Mouse (Mus musculus) heart, postnatal 0 days (tissue): Measurements from ENCODE around the gene Astl. TPM values are rescaled to one million over a fixed set of nuclear protein-coding genes. Genes with fewer than 3 reads are reported as not detected.

Experiments used
- ATAC-seq: fragments of 200-750 bp; cut with Nextera tagmentation; 2 replicates; pipeline ENCODE4 v1.8.0; 2017; ENCODE audit warnings: low read depth, moderate number of reproducible peaks, moderate library complexity; ENCODE audit not compliant: insufficient read depth
- DNase-seq: peaks from one replicate; pipeline ENCODE4 v3.0.0-alpha.2; 2016; ENCODE audit warnings: low spot score
- H3K27ac ChIP-seq: fragments of 300-500 bp; sonication (generic); 2 replicates; pipeline ENCODE4 v1.5.1; 2014; ENCODE audit warnings: low read depth, mild to moderate bottlenecking
- H3K27me3 ChIP-seq: fragments of 300-500 bp; sonication (generic); 2 replicates; pipeline ENCODE4 v1.6.1; 2014; ENCODE audit warnings: low read length, mixed read lengths; ENCODE audit not compliant: control insufficient read depth, insufficient read depth
- H3K36me3 ChIP-seq: fragments of 300-500 bp; sonication (generic); replicated peaks from 2 replicates; pipeline ENCODE4 v1.6.1; 2014; ENCODE audit warnings: low read length, mixed read lengths; ENCODE audit not compliant: control insufficient read depth, insufficient read depth
- H3K4me1 ChIP-seq: fragments of 300-500 bp; sonication (generic); 2 replicates; pipeline ENCODE4 v1.6.1; 2014; ENCODE audit warnings: antibody characterized with exemption; ENCODE audit not compliant: control insufficient read depth, insufficient read depth
- H3K4me2 ChIP-seq: fragments of 300-500 bp; sonication (generic); 2 replicates; pipeline ENCODE4 v1.6.1; 2014; ENCODE audit warnings: low read depth, mild to moderate bottlenecking, low read length, moderate library complexity
- H3K4me3 ChIP-seq: fragments of 300-500 bp; sonication (generic); 2 replicates; pipeline ENCODE4 v1.5.1; 2014; ENCODE audit warnings: low read depth, low read length
- H3K9ac ChIP-seq: fragments of 300-500 bp; sonication (generic); replicated peaks from 2 replicates; pipeline ENCODE4 v1.6.1; 2014; ENCODE audit warnings: low read depth, low read length, mixed read lengths
- H3K9me3 ChIP-seq: fragments of 300-500 bp; sonication (generic); replicated peaks from 2 replicates; pipeline ENCODE4 v1.6.1; 2016; ENCODE audit warnings: low read length; ENCODE audit not compliant: control insufficient read depth
- CTCF ChIP-seq: IDR thresholded peaks from 2 replicates; pipeline ENCODE4 v1.5.1; 2016; ENCODE audit warnings: antibody characterized with exemption, control low read depth, low read depth
- EP300 ChIP-seq: IDR thresholded peaks from 2 replicates; pipeline ENCODE4 v1.6.1; 2016; ENCODE audit warnings: antibody characterized with exemption, low read depth
- WGBS: fragments of 180-500 bp; shearing (Covaris S2); extraction: QIAGEN DNeasy Blood & Tissue Kit; methylation state at CpG from one replicate; pipeline ENCODE4 v1.1.7; 2014; 5-methylcytosine and 5-hydroxymethylcytosine counted together
- polyA plus RNA-seq: library from polyadenylated mRNA; unstranded; fragments of >200 nt; fragmentation: Nextera tagmentation; extraction: Ambion mirVana; gene quantifications from 2 replicates; pipeline ENCODE4 v1.2.1, GENCODE M21; 2015
- total RNA-seq: library from RNA; depleted of rRNA; stranded (reverse); fragments of >200 nt; gene quantifications from 2 replicates; pipeline ENCODE4 v1.2.3, GENCODE M21; 2014; ENCODE audit warnings: low replicate concordance

Astl gene
- total and polyA plus RNA-seq, 2 experiments from 2014 or later = not detected

DNA sequence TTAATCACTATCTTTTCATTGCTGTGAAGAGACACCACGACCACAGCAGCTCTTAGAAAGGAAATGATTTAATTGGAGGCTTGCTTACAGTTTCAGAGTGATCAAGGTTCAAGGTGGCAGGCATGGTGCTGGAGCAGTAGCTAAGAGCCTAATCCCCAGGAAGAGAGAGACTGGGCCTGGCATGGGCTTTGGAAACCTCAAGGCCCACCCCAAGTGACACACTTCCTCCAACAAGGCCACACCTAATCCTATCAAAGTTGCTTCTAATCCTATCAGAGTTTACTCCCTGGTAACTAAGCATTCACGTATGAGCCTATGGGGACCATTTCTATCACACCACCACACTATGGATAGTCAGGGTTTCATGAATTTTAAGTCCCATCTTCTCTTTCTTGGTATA, 28.2 kb upstream of the Astl start:
- DNase-seq = no peak
- TF ChIP-seq CTCF (no peak), EP300 (no peak)
- Histone ChIP-seq H3K27ac (no peak overlapping the region), H3K4me3 (no peak overlapping the region), H3K4me1 (no peaks in the 10 kb centered on the region), H3K9me3 (no peaks in the 10 kb centered on the region), H3K4me2 (no peak overlapping the region), H3K36me3 (no peaks in the 10 kb centered on the region), H3K9ac (no peak overlapping the region), H3K27me3 (no peaks in the 10 kb centered on the region)
- no peak for ATAC-seq
- 40% methylated on average over 2 of the region's 2 CpGs for WGBS

DNA sequence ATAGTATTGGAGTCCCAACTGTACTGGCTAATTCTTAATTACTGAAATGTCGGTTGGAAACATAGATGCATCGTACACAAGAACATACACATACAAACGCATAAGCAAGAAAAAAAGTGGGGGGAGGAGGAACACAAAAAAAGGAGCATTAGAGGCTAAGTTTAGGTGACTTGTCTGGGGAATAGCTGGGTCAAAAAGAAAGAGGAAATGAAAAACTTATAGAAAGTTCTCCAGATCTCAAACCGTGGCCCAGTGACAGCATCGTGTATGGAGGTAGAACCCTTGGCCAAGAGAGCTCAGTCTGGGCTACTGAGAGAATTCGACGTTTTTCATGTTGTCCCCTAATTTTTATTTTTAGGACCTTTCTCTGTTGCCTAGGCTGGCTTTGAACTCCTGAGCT, 27.8 kb upstream of the Astl start:
- 88% methylated on average over 7 of the region's 7 CpGs for WGBS
- H3K27ac ChIP-seq = no peak overlapping the region
- H3K4me2 ChIP-seq = no peak overlapping the region
- no peaks in the 10 kb centered on the region for H3K9me3 ChIP-seq
- H3K4me3 ChIP-seq = no peak overlapping the region
- H3K9ac ChIP-seq = no peak overlapping the region
- ATAC-seq (no peak), DNase-seq (no peak)
- H3K36me3 ChIP-seq = no peaks in the 10 kb centered on the region
- H3K27me3 ChIP-seq = no peaks in the 10 kb centered on the region
- TF ChIP-seq CTCF (no peak), EP300 (no peak)
- H3K4me1 ChIP-seq = no peaks in the 10 kb centered on the region

DNA sequence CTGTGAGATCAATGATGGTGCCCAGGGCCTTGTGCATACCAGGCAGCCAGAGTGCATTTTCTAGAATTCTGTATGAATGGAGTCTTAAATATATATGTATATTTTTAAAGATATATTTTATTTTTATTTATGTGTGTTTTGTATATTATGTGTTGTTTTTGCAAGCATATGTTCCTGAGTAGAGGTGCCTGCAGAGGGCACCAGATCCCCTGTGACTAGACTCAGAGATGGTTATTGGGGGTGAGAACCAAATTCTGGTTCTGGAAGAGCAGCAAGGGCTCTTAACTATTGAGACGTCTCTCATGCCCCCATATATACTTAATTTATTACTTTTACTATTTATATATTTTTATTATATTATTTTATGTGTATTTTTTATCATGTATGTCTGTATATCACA, 27.2 kb upstream of the Astl start:
- no peaks in the 10 kb centered on the region for H3K4me1 ChIP-seq
- no peak overlapping the region for H3K4me3 ChIP-seq
- H3K36me3 ChIP-seq = no peaks in the 10 kb centered on the region
- H3K27ac ChIP-seq = no peak overlapping the region
- no peaks in the 10 kb centered on the region for H3K27me3 ChIP-seq
- H3K9me3 ChIP-seq = no peaks in the 10 kb centered on the region
- DNase-seq (no peak), ATAC-seq (no peak)
- TF ChIP-seq EP300 (no peak), CTCF (no peak)
- H3K4me2 ChIP-seq = no peak overlapping the region
- WGBS = 86% methylated on average over 1 of the region's 1 CpGs
- H3K9ac ChIP-seq = no peak overlapping the region

DNA sequence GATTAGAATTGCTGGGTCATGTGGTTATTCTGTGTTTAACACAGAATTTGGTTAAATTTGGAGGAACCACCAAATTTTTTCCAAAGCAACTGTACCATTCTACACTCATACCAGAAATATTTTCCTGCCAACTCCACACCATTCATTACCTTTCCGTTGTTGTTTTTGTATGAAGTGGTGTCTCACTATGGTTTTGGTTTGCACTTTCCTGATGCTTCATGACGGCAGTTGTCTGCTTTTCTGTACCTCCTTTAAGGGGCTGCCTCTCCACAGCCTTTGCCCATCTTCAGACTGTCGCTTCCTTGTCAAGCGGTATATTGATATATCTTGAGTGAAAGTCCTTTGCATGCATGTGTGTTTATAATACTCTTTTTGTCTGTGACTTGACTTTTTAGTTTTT, 25.6 kb upstream of the Astl start:
- DNase-seq (no peak), ATAC-seq (no peak)
- H3K36me3 ChIP-seq = no peaks in the 10 kb centered on the region
- 85% methylated on average over 4 of the region's 4 CpGs for WGBS
- no peak overlapping the region for H3K4me2 ChIP-seq
- H3K27me3 ChIP-seq = no peaks in the 10 kb centered on the region
- H3K27ac ChIP-seq = no peak overlapping the region
- H3K4me1 ChIP-seq = no peaks in the 10 kb centered on the region
- H3K4me3 ChIP-seq = no peak overlapping the region
- no peaks in the 10 kb centered on the region for H3K9me3 ChIP-seq
- no peak for TF ChIP-seq CTCF
- TF ChIP-seq EP300 = no peak
- no peak overlapping the region for H3K9ac ChIP-seq

DNA sequence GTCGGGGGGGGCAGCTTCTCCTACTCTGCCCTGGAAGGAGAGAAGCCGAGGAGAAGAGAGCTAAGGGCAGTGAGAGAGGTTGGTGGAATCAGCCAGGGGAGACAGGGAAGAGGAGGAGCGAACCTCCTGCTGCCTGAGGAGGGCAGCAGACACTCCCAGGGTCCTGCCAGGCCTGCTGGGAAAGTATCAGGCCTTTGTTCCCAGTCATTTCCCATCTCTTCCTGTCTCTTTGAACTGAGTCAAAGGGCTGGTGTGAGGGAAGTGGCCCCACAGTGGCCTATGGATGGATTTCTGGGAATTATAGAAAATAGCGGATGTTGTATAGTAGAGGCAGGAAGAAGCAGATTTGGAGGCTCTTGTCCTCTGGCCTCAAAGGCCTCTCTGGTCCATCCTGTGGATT, 24.6 kb upstream of the Astl start:
- Histone ChIP-seq H3K4me1 (no peaks in the 10 kb centered on the region), H3K4me2 (no peak overlapping the region), H3K36me3 (no peaks in the 10 kb centered on the region), H3K27me3 (no peaks in the 10 kb centered on the region), H3K27ac (peak overlapping the region; percentile 87), H3K9ac (no peak overlapping the region), H3K9me3 (no peaks in the 10 kb centered on the region), H3K4me3 (no peak overlapping the region)
- WGBS = 55% methylated on average over 4 of the region's 4 CpGs
- ATAC-seq (peak; percentile 69), DNase-seq (peak; percentile 67)
- TF ChIP-seq EP300 = no peak
- peak; percentile 44 for TF ChIP-seq CTCF

DNA sequence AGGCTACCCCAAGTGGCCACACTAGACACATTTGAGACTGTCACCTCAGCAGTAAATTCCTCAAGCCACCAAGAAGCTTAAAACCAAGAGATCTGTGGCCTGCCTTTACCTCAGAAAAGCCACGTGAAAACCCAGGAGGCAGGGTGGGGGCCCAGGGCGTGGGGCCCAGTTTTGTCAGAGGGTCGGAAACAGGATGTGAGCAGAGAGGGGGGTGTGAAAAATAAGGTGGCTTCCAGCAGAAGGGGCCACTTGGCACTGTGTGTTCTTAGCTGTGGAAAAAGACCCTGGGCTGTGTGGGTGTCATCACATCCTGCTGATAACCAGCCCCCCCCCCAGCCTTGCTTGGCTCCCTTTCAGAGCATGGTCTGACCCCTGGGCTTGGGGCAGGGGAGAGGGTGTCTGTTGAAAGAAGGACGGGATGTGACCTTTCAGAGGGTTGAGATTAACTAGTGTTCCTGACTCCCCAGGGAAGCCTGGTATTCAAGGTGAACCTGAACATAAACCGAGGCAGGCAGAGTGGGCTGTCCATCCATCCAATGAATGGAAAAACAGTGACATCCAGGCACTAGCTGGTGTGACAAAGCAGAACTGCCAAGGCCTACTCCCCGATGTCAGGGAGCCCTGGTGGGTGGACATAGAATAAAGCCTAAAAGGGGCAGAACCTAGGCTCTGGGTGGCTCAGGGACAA, 23.8 kb upstream of the Astl start:
- Histone ChIP-seq H3K4me1 (no peaks in the 10 kb centered on the region), H3K27ac (peak overlapping the region; percentile 87), H3K36me3 (no peaks in the 10 kb centered on the region), H3K9me3 (no peaks in the 10 kb centered on the region), H3K27me3 (no peaks in the 10 kb centered on the region), H3K4me2 (no peak overlapping the region), H3K4me3 (no peak overlapping the region), H3K9ac (no peak overlapping the region)
- WGBS = 43% methylated on average over 6 of the region's 6 CpGs
- DNase-seq (peak; percentile 30), ATAC-seq (peak; percentile 64)
- TF ChIP-seq EP300 (no peak), CTCF (no peak)
